Mouse (Mus musculus): ENCODE results near the gene Trim30a.
"Not testable (repeated sequence)": the region's sequence is repeated elsewhere in the genome, so short reads cannot be mapped to it uniquely, and the experiment has no call there.

The Trim30a gene

GRCm38 (mm10) chr7:104465065-104465744, at the start of gene Trim30a:
Gene Trim30a, minus strand, starts transcription at chr7:104465193.
- peak; percentile 68 to 74 for DNase-seq (ENCODE audit: low spot score in 2 of 2)

- peak; percentile 7 to 29 for DNase-seq (ENCODE audit: low spot score in 2 of 2)
Measured at GRCm38 (mm10) chr7:104507421-104508065, 42.5 kb upstream of the Trim30a start, which contains the start of gene Trim30d. Gene Trim30d, minus strand, starts transcription at chr7:104507849.

- DNase-seq (ENCODE audit: low spot score in 2 of 2) = no peak
Measured at GRCm38 (mm10) chr7:104501589-104502371, 36.8 kb upstream of the Trim30a start.

GRCm38 (mm10) chr7:104501186-104501585, 36.2 kb upstream of the Trim30a start:
- DNase-seq (ENCODE audit: low spot score in 2 of 2) = not testable (repeated sequence)

- not testable (repeated sequence) for DNase-seq (ENCODE audit: low spot score in 2 of 2)
Measured at GRCm38 (mm10) chr7:104499464-104499863, 34.5 kb upstream of the Trim30a start.

GRCm38 (mm10) chr7:104445961-104446645, 18.9 kb downstream of the Trim30a start:
- peak; percentile 64 to 74 for DNase-seq (ENCODE audit: low spot score in 2 of 2)

- DNase-seq (ENCODE audit: low spot score in 2 of 2) = no peak
Measured at GRCm38 (mm10) chr7:104404460-104404950, 60.5 kb downstream of the Trim30a start.

- no peak for DNase-seq (ENCODE audit: low spot score in 2 of 2)
Measured at GRCm38 (mm10) chr7:104401140-104401539, 63.9 kb downstream of the Trim30a start.

GRCm38 (mm10) chr7:104400698-104401097, 64.3 kb downstream of the Trim30a start, which contains the start of gene Trim30c:
Gene Trim30c, minus strand, starts transcription at chr7:104400837.
- peak; percentile 39 to 59 for DNase-seq (ENCODE audit: low spot score in 2 of 2)

GRCm38 (mm10) chr7:104398492-104398891, 66.5 kb downstream of the Trim30a start:
- DNase-seq (ENCODE audit: low spot score in 2 of 2) = peak in 1 of 2 experiments; percentile 14

- DNase-seq (ENCODE audit: low spot score in 2 of 2) = peak; percentile 79 to 83
Measured at GRCm38 (mm10) chr7:104369736-104370414, 95.1 kb downstream of the Trim30a start, which contains the start of gene Trim30b. Gene Trim30b, minus strand, starts transcription at chr7:104369884.

- DNase-seq (ENCODE audit: low spot score in 2 of 2) = no peak
Measured at GRCm38 (mm10) chr7:104366339-104366738, 98.7 kb downstream of the Trim30a start.

All from spleen, postnatal 36 days (tissue).